Mouse (Mus musculus) kidney, embryonic 14.5 days (tissue): Measurements from ENCODE around the gene Dnase2b. TPM values are rescaled to one million over a fixed set of nuclear protein-coding genes. Genes with fewer than 3 reads are reported as not detected.

Source experiments
- ATAC-seq: fragments of 200-750 bp; cut with Nextera tagmentation; 2 replicates; pipeline ENCODE4 v1.8.0; 2017; ENCODE audit warnings: moderate number of reproducible peaks, mild to moderate bottlenecking, moderate TSS enrichment, moderate library complexity; ENCODE audit not compliant: low FRiP score, low TSS enrichment
- H3K27ac ChIP-seq: fragments of 300-500 bp; sonication (generic); 2 replicates; pipeline ENCODE4 v1.5.1; 2014; ENCODE audit warnings: low read depth, mild to moderate bottlenecking, low read length, moderate library complexity, mixed read lengths
- H3K27me3 ChIP-seq: fragments of 300-500 bp; sonication (generic); 2 replicates; pipeline ENCODE4 v1.6.1; 2014; ENCODE audit warnings: mild to moderate bottlenecking, low read length; ENCODE audit not compliant: control insufficient read depth, insufficient read depth
- H3K36me3 ChIP-seq: fragments of 300-500 bp; sonication (generic); 2 replicates; pipeline ENCODE4 v1.6.1; 2014; ENCODE audit warnings: low read length, mixed read lengths; ENCODE audit not compliant: control insufficient read depth, insufficient read depth
- H3K4me1 ChIP-seq: fragments of 300-500 bp; sonication (generic); 2 replicates; pipeline ENCODE4 v1.6.1; 2014; ENCODE audit warnings: low read length, mixed read lengths; ENCODE audit not compliant: control insufficient read depth, insufficient read depth
- H3K4me2 ChIP-seq: fragments of 300-500 bp; sonication (generic); replicated peaks from 2 replicates; pipeline ENCODE4 v1.6.1; 2014; ENCODE audit warnings: low read depth, mild to moderate bottlenecking, low read length
- H3K4me3 ChIP-seq: fragments of 300-500 bp; sonication (generic); 2 replicates; pipeline ENCODE4 v1.5.1; 2014; ENCODE audit warnings: mild to moderate bottlenecking, low read length
- H3K9ac ChIP-seq: fragments of 300-500 bp; sonication (generic); 2 replicates; pipeline ENCODE4 v1.6.1; 2014; ENCODE audit warnings: low read depth, mild to moderate bottlenecking, low read length, moderate library complexity
- H3K9me3 ChIP-seq: fragments of 300-500 bp; sonication (generic); 2 replicates; pipeline ENCODE4 v1.6.1; 2016; ENCODE audit warnings: low read length; ENCODE audit not compliant: control insufficient read depth
- WGBS: fragments of 180-500 bp; shearing (Covaris S2); extraction: QIAGEN DNeasy Blood & Tissue Kit; methylation state at CpG from one replicate; pipeline ENCODE4 v1.1.7; 2014; 5-methylcytosine and 5-hydroxymethylcytosine counted together
- polyA plus RNA-seq: library from polyadenylated mRNA; unstranded; fragments of >200 nt; fragmentation: Nextera tagmentation; extraction: Ambion mirVana; gene quantifications from 2 replicates; pipeline ENCODE4 v1.2.1, GENCODE M21; 2014

The Dnase2b gene
- polyA plus RNA-seq, 1 experiment from 2014 or later, result not detected

- no peak overlapping the region for H3K27ac ChIP-seq
- no peak for ATAC-seq
- no peak overlapping the region for H3K9ac ChIP-seq
- WGBS, result 88% methylated on average over 7 of the region's 7 CpGs
- H3K4me2 ChIP-seq, result no peak overlapping the region
- H3K36me3 ChIP-seq, result no peaks in the 10 kb centered on the region
- no peaks in the 10 kb centered on the region for H3K4me1 ChIP-seq
- no peak overlapping the region for H3K4me3 ChIP-seq
- no peaks in the 10 kb centered on the region for H3K9me3 ChIP-seq
- H3K27me3 ChIP-seq, result no peaks in the 10 kb centered on the region
These were observed 60.6 kb downstream of the Dnase2b start for GRCm38 (mm10) chr3:146554816-146555215.

- no peaks in the 10 kb centered on the region for H3K27me3 ChIP-seq
- no peak overlapping the region for H3K4me3 ChIP-seq
- no peak overlapping the region for H3K27ac ChIP-seq
- H3K9me3 ChIP-seq, result no peaks in the 10 kb centered on the region
- WGBS, result 16% methylated on average over 1 of the region's 1 CpGs
- no peak overlapping the region for H3K9ac ChIP-seq
- H3K4me2 ChIP-seq, result no peak overlapping the region
- H3K4me1 ChIP-seq, result no peaks in the 10 kb centered on the region
- ATAC-seq, result no peak
- no peaks in the 10 kb centered on the region for H3K36me3 ChIP-seq
These were observed 71.8 kb downstream of the Dnase2b start for GRCm38 (mm10) chr3:146543632-146544031.

- no peak for ATAC-seq
- Histone ChIP-seq H3K36me3 (no peaks in the 10 kb centered on the region), H3K9me3 (no peaks in the 10 kb centered on the region), H3K4me3 (no peak overlapping the region), H3K27me3 (no peaks in the 10 kb centered on the region), H3K9ac (no peak overlapping the region), H3K27ac (no peak overlapping the region), H3K4me1 (no peaks in the 10 kb centered on the region), H3K4me2 (no peak overlapping the region)
- whole genome bisulfite sequencing, result 67% methylated on average over 4 of the region's 4 CpGs
These were observed 74.7 kb downstream of the Dnase2b start for GRCm38 (mm10) chr3:146540521-146541273.

- no peak overlapping the region for H3K9ac ChIP-seq
- H3K9me3 ChIP-seq, result no peaks in the 10 kb centered on the region
- no peaks in the 10 kb centered on the region for H3K27me3 ChIP-seq
- 66% methylated on average over 6 of the region's 6 CpGs for WGBS
- H3K36me3 ChIP-seq, result no peaks in the 10 kb centered on the region
- H3K4me3 ChIP-seq, result no peak overlapping the region
- H3K4me1 ChIP-seq, result no peaks in the 10 kb centered on the region
- H3K4me2 ChIP-seq, result no peak overlapping the region
- no peak overlapping the region for H3K27ac ChIP-seq
- no peak for ATAC-seq
These were observed 80.4 kb downstream of the Dnase2b start for GRCm38 (mm10) chr3:146534986-146535385.

Other genes starting within 250 kb of the Dnase2b start
- gene Ssx2ip, start 211.0 kb downstream of the Dnase2b start, polyA plus RNA-seq, result 14.7 and 25.8 TPM in 2 replicates
- gene Ctbs, start 165.8 kb downstream of the Dnase2b start, polyA plus RNA-seq, result 8.9 and 12.9 TPM in 2 replicates
- gene Spata1, start 115.8 kb downstream of the Dnase2b start, polyA plus RNA-seq, result 6.0 and 6.8 TPM in 2 replicates
- gene Gng5, start 115.8 kb downstream of the Dnase2b start, polyA plus RNA-seq, result 1,038 and 1,404 TPM in 2 replicates
- gene Rpf1, start 94.2 kb downstream of the Dnase2b start, polyA plus RNA-seq, result 69.5 and 78.7 TPM in 2 replicates
- not detected in 2 replicates for gene Uox, start 45.2 kb downstream of the Dnase2b start, polyA plus RNA-seq
- not detected in 2 replicates for gene 4930503B20Rik, start 35.7 kb upstream of the Dnase2b start, polyA plus RNA-seq
- gene Samd13, start 70.0 kb upstream of the Dnase2b start, polyA plus RNA-seq, result 0.99 and 1.2 TPM in 2 replicates
- gene Prkacb, start 197.4 kb upstream of the Dnase2b start, polyA plus RNA-seq, result 29.3 and 65.2 TPM in 2 replicates
- 1.2 and 1.7 TPM in 2 replicates for gene Ttll7, start 236.8 kb upstream of the Dnase2b start, polyA plus RNA-seq